Mouse (Mus musculus): ENCODE data around the gene Gm7579. TPM values are rescaled to one million over a fixed set of nuclear protein-coding genes. Genes with fewer than 3 reads are reported as not detected.

Gene Gm7579
- total RNA-seq, 2 experiments from 2014 or later, result not detected

Other genes with a start within 250 kb of the Gm7579 start
- 10 to 100 TPM; 39.9 to 43.0 TPM for gene Mob2, start 150.8 kb upstream of the Gm7579 start, total RNA-seq (2021)
- gene Dusp8, start 116.0 kb upstream of the Gm7579 start, total RNA-seq (2021), result 10 to 100 TPM; 29.2 to 35.4 TPM
- not detected for gene Gm45618, start 91.1 kb upstream of the Gm7579 start, total RNA-seq (2021)
- not detected for gene Gm39115, start 75.8 kb upstream of the Gm7579 start, total RNA-seq (2021)
- gene Gm45337, start 67.3 kb upstream of the Gm7579 start, total RNA-seq (2021), result not detected
- not detected for gene Gm29735, start 54.7 kb upstream of the Gm7579 start, total RNA-seq (2021)
- not detected for gene Gm4553, start 46.1 kb upstream of the Gm7579 start, total RNA-seq (2021)
- gene Krtap5-2, start 35.9 kb upstream of the Gm7579 start, total RNA-seq (2021), result not detected
- not detected for gene Gm10153, start 21.5 kb upstream of the Gm7579 start, total RNA-seq (2021)
- not detected for gene Krtap5-3, start 10.5 kb upstream of the Gm7579 start, total RNA-seq (2021)
- gene Krtap5-5, start 18.1 kb downstream of the Gm7579 start, total RNA-seq (2021), result not detected
- gene Gm40460, start 29.2 kb downstream of the Gm7579 start, total RNA-seq (2021), result not detected
- gene Gm2431, start 46.5 kb downstream of the Gm7579 start, total RNA-seq (2021), result not detected
- not detected for gene Gm4559, start 62.5 kb downstream of the Gm7579 start, total RNA-seq (2021)
- not detected for gene Krtap5-1, start 85.3 kb downstream of the Gm7579 start, total RNA-seq (2021)
- gene Krtap5-4, start 91.7 kb downstream of the Gm7579 start, total RNA-seq (2021), result not detected
- gene Ifitm10, start 161.9 kb downstream of the Gm7579 start, total RNA-seq (2021), result 1 to 10 TPM; 1.7 to 2.1 TPM
- 1 to 10 TPM; 2.4 to 6.7 TPM for gene Gm49369, start 170.8 kb downstream of the Gm7579 start, total RNA-seq (2021)
- 100 to 1,000 TPM; 572 to 613 TPM for gene Ctsd, start 176.2 kb downstream of the Gm7579 start, total RNA-seq (2021)
- gene Syt8, start 223.0 kb downstream of the Gm7579 start, total RNA-seq (2021), result not detected
- 1 to 10 TPM; 5.7 to 7.8 TPM for gene Tnni2, start 229.9 kb downstream of the Gm7579 start, total RNA-seq (2021)
- gene Lsp1, start 248.9 kb downstream of the Gm7579 start, total RNA-seq (2021), result 10 to 100 TPM; 63.5 to 77.2 TPM